Mouse (Mus musculus) cerebellum, postnatal 36 days (tissue): ENCODE results near the gene P2ry14.

Experiments used
- DNase-seq, 2 experiments: peaks; one replicate each; pipeline ENCODE4 v3.0.0; 2021 to 2022; ENCODE audit warnings: mixed read lengths in 2 of 2

The P2ry14 gene

DNA sequence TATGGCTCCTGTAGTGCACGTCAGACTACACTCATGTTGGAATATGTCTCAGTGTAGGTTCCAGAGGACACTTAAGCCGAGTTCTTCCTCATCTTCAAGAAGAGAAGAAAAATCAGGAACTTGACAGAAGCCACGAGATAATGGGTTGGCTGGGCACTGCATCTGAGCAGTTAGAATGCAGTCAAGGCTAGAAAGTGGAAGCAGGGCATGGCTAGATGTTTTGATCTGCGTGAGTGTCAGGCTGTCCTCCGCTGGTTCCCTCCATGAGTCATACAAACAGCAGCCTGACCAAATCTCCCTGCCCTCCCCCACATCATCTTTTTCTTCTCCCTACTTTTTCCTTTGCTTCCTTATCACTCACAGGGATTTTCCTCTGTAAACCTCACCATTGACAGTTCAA, at the start of gene P2ry14:
P2ry14 (minus strand) TSS at position 195 of the 400 bp plus-strand sequence.
- DNase-seq: no peak

DNA sequence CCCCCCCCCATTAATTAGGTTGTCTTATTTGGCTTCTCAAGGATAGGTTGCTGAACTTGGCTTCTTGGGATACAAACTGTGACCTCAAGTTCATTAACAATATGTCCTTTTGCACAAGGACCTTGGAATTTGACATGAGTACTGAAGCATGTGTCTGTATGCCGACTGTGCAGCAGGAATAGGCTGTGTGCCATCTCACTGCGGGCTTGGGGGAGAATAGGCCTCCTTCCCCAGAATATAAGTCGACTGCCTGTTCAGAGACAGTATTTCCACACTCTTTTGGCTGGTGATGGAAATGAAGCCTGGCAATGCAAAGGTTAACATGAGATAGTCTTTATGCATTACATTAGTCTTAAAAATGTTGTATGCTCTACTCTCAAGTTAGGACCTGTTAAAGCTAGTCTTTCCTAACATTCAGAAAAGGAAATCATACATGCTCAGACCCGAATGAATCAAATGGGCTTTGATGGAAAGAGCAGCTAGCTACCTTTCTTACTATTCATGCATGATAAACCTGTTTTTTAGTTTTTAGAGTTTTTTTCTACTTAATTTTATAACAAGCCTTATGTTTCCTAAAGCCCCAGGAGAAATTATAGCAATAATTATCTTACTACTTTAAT, 44.0 kb upstream of the P2ry14 start:
- peak in 1 of 2 experiments; percentile 29 for DNase-seq

DNA sequence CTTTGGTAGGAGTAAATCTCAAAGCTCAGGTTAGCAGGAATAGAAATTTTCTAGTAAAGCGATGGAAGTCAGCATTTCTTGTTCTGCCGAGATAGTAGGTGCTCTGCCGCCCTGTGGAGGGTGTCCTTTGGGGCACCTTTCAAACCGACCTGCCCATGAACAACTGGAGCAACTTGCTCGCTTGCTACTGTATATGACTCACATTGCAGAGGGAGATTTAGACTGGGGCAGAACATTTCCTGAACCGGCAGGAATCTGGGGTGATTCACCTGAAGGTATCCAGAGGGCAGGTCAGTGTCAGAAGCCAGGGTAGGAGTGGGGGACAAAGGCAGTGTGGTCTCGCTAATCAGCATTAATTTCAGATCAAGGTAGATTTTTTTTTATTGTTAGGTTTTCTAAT, 41.5 kb upstream of the P2ry14 start, which contains the start of gene Gpr87:
Gpr87 (minus strand) TSS at position 167 of the 400 bp plus-strand sequence.
- DNase-seq: no peak

DNA sequence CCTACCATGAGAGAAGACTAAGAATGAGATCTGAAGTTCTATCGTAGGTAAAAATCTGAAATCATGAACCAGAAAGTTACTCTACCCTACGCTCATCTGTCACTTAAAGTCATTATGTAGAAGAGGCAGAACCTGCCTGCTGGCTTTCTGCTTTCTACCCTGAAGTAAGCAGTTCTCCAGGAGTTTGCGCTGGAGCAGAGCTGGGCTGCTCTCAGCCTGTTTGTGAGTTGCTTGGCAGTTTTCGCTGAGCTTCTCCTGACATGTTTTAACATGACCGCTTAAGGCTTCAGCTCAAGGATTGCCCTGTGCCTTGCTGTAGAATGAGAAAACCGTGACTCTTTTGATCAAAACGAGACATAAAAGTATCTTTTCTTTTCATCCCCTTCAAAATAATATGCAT, 40.7 kb upstream of the P2ry14 start:
- no peak for DNase-seq

DNA sequence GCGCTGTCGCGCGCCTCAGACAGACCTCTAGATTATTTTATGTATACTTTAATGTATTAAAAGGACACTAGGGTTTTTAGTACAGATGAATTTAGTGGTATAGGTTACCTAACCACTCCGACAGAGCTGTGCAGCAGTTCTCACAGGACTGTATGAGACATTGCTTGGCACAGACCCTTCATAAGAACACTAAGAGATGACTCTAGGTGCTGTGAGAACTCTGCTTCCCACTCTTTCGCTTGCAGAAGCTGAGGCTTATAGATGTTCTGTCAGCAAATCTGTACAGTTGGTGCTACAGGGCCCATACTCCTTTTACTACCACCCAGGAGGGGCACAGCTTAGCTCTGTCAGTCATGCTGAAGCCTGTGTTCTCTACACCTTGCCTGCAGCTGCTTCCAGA, 38.3 kb upstream of the P2ry14 start:
- DNase-seq: no peak

DNA sequence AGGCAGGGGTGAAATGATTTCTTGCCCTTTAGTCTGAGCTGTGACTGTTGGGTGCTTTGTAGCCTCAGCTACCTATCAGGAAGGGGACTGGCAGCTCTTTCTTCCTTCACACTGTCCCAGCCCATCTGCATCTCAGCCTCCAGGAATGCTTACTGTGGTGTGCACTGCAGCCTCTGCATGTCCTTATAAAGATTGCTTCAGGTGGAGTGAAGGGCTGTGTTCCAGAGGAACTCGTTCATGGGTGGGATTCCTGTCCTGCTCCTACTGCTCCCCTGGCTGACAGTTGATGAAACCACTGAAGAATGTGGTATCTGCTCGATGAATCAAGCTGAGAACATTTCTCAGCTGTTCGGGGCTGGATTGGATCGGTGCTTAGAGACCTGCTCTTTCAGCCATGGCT, 33.9 kb upstream of the P2ry14 start:
- DNase-seq: no peak

DNA sequence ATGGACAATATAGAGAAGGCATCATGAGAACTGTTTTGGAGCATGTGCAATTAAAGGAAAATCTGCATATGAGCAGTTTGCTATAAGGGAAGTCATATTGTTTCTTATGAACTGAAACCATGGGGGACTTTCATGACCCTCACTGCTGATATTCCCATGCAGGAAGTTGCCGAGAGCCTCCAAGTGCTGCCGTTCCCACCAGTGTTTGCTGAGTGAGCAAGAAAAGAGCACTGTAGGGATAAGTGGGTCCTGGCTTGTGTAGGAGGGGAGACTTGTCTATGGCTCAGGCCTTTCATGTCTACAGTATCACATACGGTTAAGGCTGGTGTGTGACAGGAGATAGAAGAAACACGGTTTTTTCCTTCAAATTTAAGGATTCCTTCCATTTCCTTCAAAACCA, 32.2 kb upstream of the P2ry14 start:
- DNase-seq: no peak

DNA sequence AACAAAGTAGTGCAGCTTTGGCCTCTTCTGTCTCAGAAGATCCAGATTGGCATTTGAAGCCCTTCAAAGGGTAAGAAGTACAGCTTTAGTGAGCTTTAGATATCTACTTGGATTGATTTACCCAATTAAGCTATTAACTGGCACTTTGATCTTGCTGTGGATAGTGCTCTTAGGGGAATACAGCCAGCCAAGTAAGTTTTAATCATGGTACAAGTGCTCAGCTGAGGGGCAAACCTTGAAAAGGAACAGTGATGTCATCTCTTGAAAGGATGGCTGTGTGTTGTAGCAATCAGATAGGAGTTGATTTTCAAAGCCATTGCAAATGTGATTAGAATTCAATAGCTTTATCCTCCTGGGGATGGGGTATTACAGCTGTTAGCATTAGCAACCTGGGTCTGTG, 28.7 kb upstream of the P2ry14 start:
- no peak for DNase-seq

DNA sequence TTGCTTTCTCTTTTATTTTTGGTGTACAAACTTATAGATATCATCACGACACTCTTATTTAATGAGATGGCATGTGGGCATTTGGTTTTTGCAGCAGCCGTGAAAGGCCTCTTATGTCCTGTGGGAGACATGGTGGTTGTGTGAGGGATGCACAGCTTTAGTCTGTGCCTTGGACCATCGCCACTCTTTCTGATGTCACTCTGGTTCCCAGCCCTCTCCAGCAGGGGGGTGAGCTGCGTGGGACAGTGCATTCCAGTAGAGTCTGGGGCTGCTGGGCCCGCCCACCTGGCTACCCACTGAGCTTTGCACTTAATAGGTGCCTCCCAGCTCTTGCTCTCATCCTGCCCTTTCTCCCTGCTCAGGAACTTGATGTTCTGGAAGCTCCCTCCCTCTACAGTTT, 27.7 kb upstream of the P2ry14 start:
- peak; percentile 28 to 32 for DNase-seq

DNA sequence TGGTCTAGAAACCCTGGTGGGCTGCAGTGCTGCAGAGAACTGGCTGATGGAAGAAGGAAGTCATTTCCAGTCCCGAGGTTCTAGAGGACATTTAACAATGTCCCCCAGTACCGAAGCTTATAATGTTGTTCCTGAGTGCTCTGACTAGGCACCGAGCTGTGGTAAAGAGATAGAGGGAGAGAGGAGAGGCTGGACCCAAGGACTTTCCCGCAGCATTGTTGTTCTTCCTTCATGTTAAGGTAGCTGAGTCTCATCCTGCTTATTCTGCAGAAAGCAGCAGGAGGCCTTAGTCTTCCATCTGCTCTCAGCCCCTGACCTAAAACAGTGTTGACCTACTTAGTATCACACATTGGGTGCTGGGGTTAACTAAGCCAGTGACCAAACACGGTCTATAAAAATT, 23.5 kb upstream of the P2ry14 start:
- peak; percentile 73 to 80 for DNase-seq

DNA sequence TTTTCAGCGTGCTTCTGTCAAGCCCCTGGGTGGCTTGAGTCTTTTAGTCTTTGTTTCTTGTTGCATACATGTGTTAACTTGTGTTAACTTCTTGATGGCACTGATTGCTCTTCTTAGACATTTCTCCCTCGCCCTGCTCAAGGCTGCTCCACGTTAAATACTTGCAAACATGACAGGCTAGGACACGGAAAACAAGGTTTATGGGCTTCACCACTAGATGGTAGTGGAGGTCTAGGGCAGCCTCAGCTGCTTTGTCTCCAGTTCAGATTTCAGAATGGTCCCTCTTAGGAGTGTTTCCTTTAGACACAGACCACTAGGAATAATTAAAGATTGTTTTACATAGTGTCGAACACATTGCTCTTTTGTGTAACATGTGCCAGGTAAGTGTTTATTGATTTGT, 21.8 kb upstream of the P2ry14 start:
- peak; percentile 68 to 77 for DNase-seq

DNA sequence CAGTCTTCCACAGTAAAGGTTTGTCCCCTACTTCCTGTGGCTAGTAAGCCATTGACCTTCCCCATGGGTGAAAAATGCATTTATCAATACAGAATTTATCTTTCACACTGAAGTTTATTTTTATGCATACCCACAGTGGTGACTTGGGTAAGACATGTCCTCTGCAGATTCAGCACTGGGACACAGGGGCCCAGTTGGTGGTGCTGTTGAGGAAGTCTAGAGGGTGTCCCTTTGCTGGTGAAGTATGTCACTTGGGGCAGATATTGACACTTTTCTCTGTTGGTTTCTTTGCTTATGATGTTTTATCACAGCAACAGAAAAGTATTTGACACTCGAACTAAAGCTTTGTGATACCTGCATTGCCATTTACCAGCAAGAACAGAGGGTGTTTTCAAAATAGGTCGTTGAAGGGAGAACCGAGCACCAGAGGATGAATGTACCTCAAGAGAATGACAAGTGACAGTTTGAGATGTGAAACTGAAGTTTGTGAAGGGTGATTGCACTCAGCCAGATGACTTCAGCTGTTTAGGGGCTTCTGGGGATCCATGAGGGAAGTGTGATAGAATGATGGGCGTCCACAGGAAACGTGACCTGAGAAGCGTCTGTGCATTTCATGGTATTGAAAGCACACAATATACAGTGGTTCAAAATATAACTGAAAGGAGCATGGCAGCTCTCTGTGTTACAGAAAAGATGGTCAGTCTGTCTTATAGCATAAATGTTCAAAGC, 21.2 kb upstream of the P2ry14 start:
- no peak for DNase-seq

DNA sequence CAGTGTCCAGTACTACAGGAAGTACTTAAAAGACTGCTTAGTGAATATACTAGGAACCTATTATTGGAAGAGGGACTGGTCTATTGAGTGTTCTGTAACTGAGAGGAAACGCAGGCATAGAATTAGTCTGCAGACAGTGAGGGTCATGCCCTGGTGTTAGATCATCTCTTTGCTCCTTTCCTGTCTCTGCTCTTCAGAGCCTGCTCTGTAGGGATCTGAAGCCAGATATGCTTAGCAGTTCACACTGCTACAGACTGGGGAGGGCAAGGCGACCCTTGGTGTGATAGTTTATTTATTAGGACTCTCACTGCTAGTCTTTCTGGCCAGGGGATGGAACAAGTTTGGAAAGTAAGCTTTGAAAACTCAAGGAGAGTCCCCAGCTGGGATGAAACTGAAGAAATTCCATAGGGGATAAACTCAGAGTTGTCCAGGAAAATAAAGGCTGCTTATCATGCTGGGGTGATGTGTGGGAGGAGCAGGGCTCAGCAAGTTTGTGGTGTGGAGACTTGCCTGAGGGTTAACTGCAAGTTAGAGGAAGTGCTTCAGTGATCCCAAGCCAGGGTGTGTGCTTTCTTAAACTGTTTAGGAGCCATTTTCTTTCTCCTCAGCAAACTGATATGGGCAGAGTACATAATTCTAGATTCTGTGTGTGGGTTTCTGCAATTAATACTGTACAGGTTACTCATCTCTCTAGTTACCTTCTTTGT, 16.7 kb upstream of the P2ry14 start:
- DNase-seq: no peak

DNA sequence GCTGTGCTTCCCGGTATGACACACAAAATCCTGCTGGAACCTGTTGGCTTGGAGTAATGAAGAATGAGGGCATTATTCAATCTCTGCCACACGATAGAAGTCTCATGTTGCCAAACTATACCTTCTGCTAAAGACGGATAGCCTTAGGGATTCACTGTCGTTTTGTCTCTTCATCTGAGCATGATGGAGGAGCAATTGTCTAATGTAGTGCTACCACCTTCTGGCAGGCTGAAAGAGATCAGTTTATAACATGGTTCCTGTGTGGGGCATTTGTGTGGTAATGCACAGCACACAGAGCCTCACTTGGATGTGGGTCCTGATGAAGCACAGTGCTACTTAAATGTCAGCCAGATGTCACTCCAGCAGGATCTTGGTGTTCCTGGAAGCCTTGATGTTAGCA, 15.8 kb upstream of the P2ry14 start:
- DNase-seq: no peak

DNA sequence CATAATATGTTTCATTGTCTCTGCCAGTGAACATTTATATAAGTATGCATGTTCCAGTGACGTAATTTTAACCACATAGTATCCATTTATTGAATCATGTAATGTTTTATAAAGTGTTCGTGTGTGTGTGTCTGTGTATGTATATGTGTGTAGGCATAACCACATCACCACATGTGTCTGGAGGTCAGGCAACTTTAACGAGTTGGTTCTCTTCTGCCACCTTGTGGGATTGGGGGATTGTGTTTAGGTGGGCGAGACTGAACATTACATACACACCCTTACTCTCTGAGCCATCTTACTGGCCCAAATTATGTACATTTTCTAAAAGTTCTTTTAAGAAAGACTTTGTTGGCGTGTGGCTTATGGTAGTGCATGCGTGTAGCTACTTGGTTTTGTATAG, 15.1 kb upstream of the P2ry14 start:
- DNase-seq: no peak

DNA sequence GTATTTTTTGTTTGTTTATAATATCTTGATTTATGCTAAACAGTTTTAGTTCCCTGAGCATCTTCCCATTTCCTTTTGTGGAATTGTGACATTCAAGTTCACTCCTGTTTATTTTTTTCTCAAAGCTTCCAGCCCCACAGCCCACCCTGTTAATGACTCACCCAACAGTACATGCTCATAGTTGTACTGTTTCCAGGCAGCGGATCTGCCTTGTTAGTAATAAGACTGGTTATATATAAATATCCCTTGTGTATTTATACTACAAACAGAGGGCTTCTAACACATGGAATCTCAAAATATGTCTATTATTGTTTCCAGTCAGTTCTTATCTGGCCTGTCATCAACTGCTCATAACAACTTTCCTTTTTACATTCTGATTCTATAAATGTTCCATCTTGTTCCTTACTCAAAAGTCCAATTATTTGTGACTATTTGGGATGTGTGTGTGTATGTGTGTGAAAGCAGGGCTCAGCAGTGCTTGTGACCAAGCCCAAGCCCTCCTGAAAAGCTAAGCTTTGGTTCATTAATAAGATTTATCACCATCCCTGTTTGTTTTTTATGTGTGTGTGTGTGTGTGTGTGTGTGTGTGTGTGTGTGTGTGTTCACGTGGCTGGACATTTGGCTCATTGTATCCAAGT, 14.1 kb upstream of the P2ry14 start:
- DNase-seq: no peak

DNA sequence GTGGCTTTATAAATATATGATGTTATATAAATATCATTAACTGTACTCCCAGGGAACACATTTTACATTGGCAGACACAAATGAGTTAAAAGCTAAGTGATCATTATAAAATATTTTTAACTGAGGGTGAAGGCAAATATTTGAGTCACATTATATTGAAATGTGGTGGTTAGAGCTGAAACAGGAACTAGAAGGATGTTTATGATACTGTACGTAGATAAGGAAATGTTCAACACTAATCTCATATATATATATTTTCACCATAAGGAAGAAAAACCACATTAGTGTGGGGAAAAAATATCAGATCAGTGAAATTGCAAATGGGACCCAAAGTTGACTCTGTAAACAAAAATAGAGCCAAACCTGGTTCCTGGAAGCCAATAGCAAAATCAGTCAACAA, 7.0 kb upstream of the P2ry14 start:
- DNase-seq: no peak

DNA sequence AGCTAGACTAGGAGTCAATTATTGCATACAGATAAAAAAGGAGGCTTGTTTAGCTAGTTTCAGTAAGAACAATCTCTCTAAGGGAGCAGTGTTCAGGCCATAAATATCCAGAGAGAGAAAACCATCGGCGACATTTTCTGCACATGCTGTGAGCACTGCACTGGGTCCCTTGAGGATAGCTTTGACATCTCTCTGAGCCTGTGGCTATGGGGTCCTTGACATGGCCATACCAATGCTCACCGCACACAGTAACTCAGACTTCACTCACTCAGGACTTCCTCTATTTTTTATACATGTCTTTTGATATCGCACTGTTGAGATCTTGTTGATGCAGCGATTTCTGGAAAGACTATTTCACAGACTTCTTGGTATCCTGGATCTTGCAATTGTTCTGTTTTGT, 3.6 kb upstream of the P2ry14 start:
- no peak for DNase-seq

DNA sequence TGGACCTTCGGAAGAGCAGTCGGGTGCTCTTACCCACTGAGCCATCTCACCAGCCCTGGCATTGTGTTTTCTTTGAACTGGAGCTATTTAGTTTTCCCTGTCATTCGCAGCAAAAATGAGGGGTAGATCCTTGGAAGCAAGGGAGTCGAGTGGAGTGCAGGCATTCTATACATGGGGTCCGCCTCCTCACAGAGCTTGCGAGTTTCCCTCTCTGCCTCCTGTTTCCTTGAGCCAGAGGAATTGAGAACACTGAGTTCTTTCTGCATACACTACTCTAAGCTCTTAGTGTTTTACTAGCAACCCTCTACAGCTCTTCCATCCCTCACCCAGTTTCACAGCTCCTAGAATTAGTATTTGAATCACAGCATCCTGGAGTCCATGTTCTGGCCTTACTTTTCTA, 2.0 kb upstream of the P2ry14 start:
- DNase-seq: no peak

DNA sequence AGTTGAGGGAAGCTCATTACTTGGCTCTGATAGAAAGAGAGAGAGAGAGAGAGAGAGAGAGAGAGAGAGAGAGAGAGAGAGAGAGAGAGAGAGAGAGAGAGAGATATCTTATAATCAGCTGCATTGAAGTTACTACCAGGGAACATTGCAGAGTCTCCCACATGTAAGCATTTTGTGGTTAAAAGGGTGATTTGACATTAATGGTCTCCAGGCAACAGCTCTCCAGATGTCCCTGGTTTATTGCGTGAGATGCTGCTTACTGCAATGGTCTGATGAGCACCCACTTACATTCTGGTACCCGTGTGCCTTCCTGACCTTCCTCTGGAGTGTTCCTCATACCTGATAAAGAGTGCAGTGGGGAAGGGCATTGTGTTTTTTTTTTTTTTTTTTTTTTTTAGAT, 1.5 kb upstream of the P2ry14 start:
- no peak for DNase-seq

DNA sequence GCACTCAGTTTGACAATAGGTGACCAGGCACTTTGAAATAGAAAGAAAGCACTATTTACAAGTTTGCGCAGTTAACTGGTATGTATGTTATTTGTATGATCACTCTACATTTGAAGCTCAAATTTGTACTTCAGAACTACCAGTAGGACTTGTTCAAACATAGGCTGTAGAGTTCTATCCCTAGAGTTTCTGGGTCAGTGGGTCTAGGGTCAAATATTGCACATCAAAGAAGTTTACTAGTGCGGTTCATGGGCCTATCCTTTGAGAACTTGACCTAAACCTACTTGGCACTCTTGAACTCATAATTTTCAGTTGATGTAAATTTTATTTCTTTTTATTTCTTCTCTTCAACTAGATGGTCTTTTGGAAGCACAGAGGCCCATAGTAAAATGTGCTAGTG, 2.8 kb downstream of the P2ry14 start:
- DNase-seq: no peak

DNA sequence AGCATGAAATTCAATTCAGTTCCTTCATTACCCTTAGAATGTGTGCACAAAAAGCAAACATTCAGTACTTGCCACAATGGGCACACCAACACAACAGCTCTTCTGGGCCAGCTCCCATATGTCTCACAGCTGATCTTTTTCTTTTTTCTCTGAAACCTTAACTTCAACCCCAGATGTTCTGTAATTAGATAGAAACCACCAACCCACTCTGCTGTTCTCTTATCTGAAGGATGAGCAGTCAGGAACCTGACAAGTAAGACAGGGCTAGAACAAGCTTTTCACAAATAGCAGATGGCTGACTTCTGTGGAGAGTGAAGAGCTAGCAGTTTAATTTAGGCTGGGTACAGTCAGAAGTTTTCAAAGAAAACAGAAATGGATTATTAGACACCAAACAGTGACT, 3.8 kb downstream of the P2ry14 start:
- no peak for DNase-seq

DNA sequence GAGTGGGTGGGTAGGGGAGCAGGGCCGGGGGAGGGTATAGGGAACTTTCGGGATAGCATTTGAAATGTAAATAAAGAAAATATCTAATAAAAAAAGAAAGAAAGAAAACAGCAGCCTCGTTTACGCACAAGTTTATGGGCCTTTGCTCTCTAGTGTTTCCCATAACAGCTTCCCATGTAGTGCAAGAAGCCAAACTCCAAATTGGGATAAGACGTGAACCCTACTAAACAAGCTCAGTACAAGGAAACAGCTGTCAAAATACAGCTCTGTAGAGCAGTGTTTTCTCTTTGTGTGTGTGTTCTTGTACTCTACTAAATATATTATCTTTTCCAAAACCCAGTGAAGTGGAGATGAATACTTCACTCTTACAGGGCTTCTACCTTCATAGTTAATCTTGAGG, 8.2 kb downstream of the P2ry14 start:
- no peak for DNase-seq
